7 mouse cellular contexts compared by ENCODE assay signal in genomic region chr6:122496501-122496900, GRCm38 (mm10). TPM values are rescaled to one million over a fixed set of nuclear protein-coding genes. Genes with fewer than 3 reads are reported as not detected.
DNase-seq lines count a peak whose midpoint lies in the region; ATAC-seq and TF ChIP-seq lines count a peak whose summit lies in the region.

No protein-coding gene starts in this region.

- 0 out of 2 replicates have a peak, but pooled peaks have one; percentile 9 for ATAC-seq in lung, embryonic 14.5 days (ENCODE audit: insufficient read depth)
- ATAC-seq in midbrain, embryonic 12.5 days (ENCODE audit: low FRiP score, low read depth) = 0 out of 2 replicates have a peak, but pooled peaks have one; percentile 1

- peak; percentile 81 for TF ChIP-seq CTCF in lung, embryonic 14.5 days (IDR thresholded peaks at IDR 0.05; ENCODE audit: low read depth)

- H3K9ac ChIP-seq in lung, embryonic 14.5 days = no peak overlapping the region
- no peak overlapping the region for H3K9ac ChIP-seq in midbrain, embryonic 12.5 days (replicated peaks)

- no peaks in the 10 kb centered on the region for H3K36me3 ChIP-seq in lung, embryonic 14.5 days (ENCODE audit: insufficient read depth)
- no peaks in the 10 kb centered on the region for H3K36me3 ChIP-seq in midbrain, embryonic 12.5 days

- 27% methylated on average over 5 of the region's 5 CpGs for WGBS in lung, embryonic 14.5 days
- 35% methylated on average over 5 of the region's 5 CpGs for WGBS in midbrain, embryonic 12.5 days

- H3K9me3 ChIP-seq in lung, embryonic 14.5 days (ENCODE audit: low read depth, low read length) = no peaks in the 10 kb centered on the region
- H3K9me3 ChIP-seq in midbrain, embryonic 12.5 days = no peaks in the 10 kb centered on the region

- peak; percentile 73 for DNase-seq in lung, embryonic 14.5 days
- no peak for DNase-seq in lung, adult 18-20 months
- DNase-seq in embryo, embryonic 10 days (ENCODE audit: low spot score) = peak; percentile 21
- DNase-seq in heart, postnatal 4 days = peak; percentile 15
- no peak for DNase-seq in thymus, postnatal 10 days (ENCODE audit: low spot score in 2 of 2)
- DNase-seq in right cerebral cortex, adult 18-20 months = no peak

- H3K4me1 ChIP-seq in lung, embryonic 14.5 days (ENCODE audit: insufficient read depth) = peaks cover 9% of the 10 kb centered on the region
- H3K4me1 ChIP-seq in midbrain, embryonic 12.5 days = peaks cover 29% of the 10 kb centered on the region

- H3K4me2 ChIP-seq in lung, embryonic 14.5 days = no peak overlapping the region
- H3K4me2 ChIP-seq in midbrain, embryonic 12.5 days (replicated peaks) = no peak overlapping the region

- no peaks in the 10 kb centered on the region for H3K27me3 ChIP-seq in lung, embryonic 14.5 days (ENCODE audit: insufficient read depth, low read length)
- no peaks in the 10 kb centered on the region for H3K27me3 ChIP-seq in midbrain, embryonic 12.5 days

- H3K4me3 ChIP-seq in lung, embryonic 14.5 days (ENCODE audit: low read depth, low read length) = no peak overlapping the region
- H3K4me3 ChIP-seq in midbrain, embryonic 12.5 days = no peak overlapping the region

- peak overlapping the region; percentile 91 for H3K27ac ChIP-seq in lung, embryonic 14.5 days (ENCODE audit: low read depth)
- peak overlapping the region; percentile 86 for H3K27ac ChIP-seq in midbrain, embryonic 12.5 days (replicated peaks)

RNA-seq across cellular contexts. Expression of gene Rimklb, which starts 2.1 kb away (rescaled TPM):
- 15.9 and 21.6 TPM in 2 replicates for polyA plus RNA-seq in lung, embryonic 14.5 days (2014; fragmentation: Nextera tagmentation; extraction: Ambion mirVana)
- 1 to 10 TPM in 1 of 2 experiments, under 1 TPM in 1; 0.38 to 1.6 TPM for total RNA-seq in heart, postnatal 4 days (2021)
- 82.8 and 91.4 TPM in 2 replicates for polyA plus RNA-seq in midbrain, embryonic 12.5 days (2016; fragmentation: Nextera tagmentation; extraction: Ambion mirVana)

RNA-seq across cellular contexts. Expression of gene Mfap5, which starts 9.1 kb away (rescaled TPM):
- 4.5 and 5.5 TPM in 2 replicates for polyA plus RNA-seq in lung, embryonic 14.5 days (2014; fragmentation: Nextera tagmentation; extraction: Ambion mirVana)
- total RNA-seq in heart, postnatal 4 days (2021) = 10 to 100 TPM; 54.8 to 64.5 TPM
- 1.0 and 2.0 TPM in 2 replicates for polyA plus RNA-seq in midbrain, embryonic 12.5 days (2016; fragmentation: Nextera tagmentation; extraction: Ambion mirVana)

RNA-seq across cellular contexts. Expression of gene Aicda, which starts 57.1 kb away (rescaled TPM):
- polyA plus RNA-seq in lung, embryonic 14.5 days (2014; fragmentation: Nextera tagmentation; extraction: Ambion mirVana) = 0.09 TPM in 1 of 2 replicates, not detected in the other
- total RNA-seq in heart, postnatal 4 days (2021) = not detected
- not detected in 2 replicates for polyA plus RNA-seq in midbrain, embryonic 12.5 days (2016; fragmentation: Nextera tagmentation; extraction: Ambion mirVana)

Comparison
In these comparisons a context has a peak if more than half of its experiments do, and no peak if none do; other contexts are left out.
1. DNase-seq: peak in lung, embryonic 14.5 days (single experiment), embryo, embryonic 10 days (single experiment) and heart, postnatal 4 days (single experiment); none in lung, adult 18-20 months (0 of 2), thymus, postnatal 10 days (0 of 2) and right cerebral cortex, adult 18-20 months (single experiment).